Mouse (Mus musculus): Measurements from ENCODE around the gene Sipa1l3. TPM values are rescaled to one million over a fixed set of nuclear protein-coding genes. Genes with fewer than 3 reads are reported as not detected.
A peak's percentile ranks its signal among the peaks of the same experiment; 100 is the strongest.

Gene Sipa1l3
- polyA plus RNA-seq, 1 experiment, result 71.5 TPM

GRCm38 (mm10) chr7:29385791-29386190 is 132.7 kb downstream of the Sipa1l3 start:
- Histone ChIP-seq H3K27me3 (ENCODE audit: control insufficient read depth, insufficient read depth, low read length) (no peaks in the 10 kb centered on the region), H3K4me1 (ENCODE audit: control insufficient read depth, insufficient read depth, low read length) (no peaks in the 10 kb centered on the region), H3K4me3 (ENCODE audit: control insufficient read depth, low read depth, low read length) (no peak overlapping the region), H3K27ac (ENCODE audit: control insufficient read depth, insufficient read depth, low read depth, low read length) (no peak overlapping the region), H3K36me3 (ENCODE audit: control insufficient read depth, insufficient read depth, low read length) (no peaks in the 10 kb centered on the region)
- TF ChIP-seq CTCF (IDR thresholded peaks at IDR 0.05; ENCODE audit: control insufficient read depth, insufficient read depth, insufficient replicate concordance, low read depth, low read length) (no peak), POLR2A (IDR thresholded peaks at IDR 0.05; ENCODE audit: control insufficient read depth, low read depth, low read length) (no peak)

- Histone ChIP-seq H3K27me3 (ENCODE audit: control insufficient read depth, insufficient read depth, low read length) (no peaks in the 10 kb centered on the region), H3K27ac (ENCODE audit: control insufficient read depth, insufficient read depth, low read depth, low read length) (no peak overlapping the region), H3K36me3 (ENCODE audit: control insufficient read depth, insufficient read depth, low read length) (no peaks in the 10 kb centered on the region), H3K4me3 (ENCODE audit: control insufficient read depth, low read depth, low read length) (no peak overlapping the region), H3K4me1 (ENCODE audit: control insufficient read depth, insufficient read depth, low read length) (no peaks in the 10 kb centered on the region)
- TF ChIP-seq CTCF (IDR thresholded peaks at IDR 0.05; ENCODE audit: control insufficient read depth, insufficient read depth, insufficient replicate concordance, low read depth, low read length) (peak; percentile 87), POLR2A (IDR thresholded peaks at IDR 0.05; ENCODE audit: control insufficient read depth, low read depth, low read length) (no peak)
These were observed 135.2 kb downstream of the Sipa1l3 start for GRCm38 (mm10) chr7:29383255-29383654.

GRCm38 (mm10) chr7:29381466-29382040 is 136.9 kb downstream of the Sipa1l3 start:
- no peaks in the 10 kb centered on the region for H3K4me1 ChIP-seq (ENCODE audit: control insufficient read depth, insufficient read depth, low read length)
- no peaks in the 10 kb centered on the region for H3K27me3 ChIP-seq (ENCODE audit: control insufficient read depth, insufficient read depth, low read length)
- no peak for TF ChIP-seq CTCF (IDR thresholded peaks at IDR 0.05; ENCODE audit: control insufficient read depth, insufficient read depth, insufficient replicate concordance, low read depth, low read length)
- TF ChIP-seq POLR2A (IDR thresholded peaks at IDR 0.05; ENCODE audit: control insufficient read depth, low read depth, low read length), result no peak
- no peak overlapping the region for H3K27ac ChIP-seq (ENCODE audit: control insufficient read depth, insufficient read depth, low read depth, low read length)
- H3K4me3 ChIP-seq (ENCODE audit: control insufficient read depth, low read depth, low read length), result no peak overlapping the region
- H3K36me3 ChIP-seq (ENCODE audit: control insufficient read depth, insufficient read depth, low read length), result no peaks in the 10 kb centered on the region

DNA sequence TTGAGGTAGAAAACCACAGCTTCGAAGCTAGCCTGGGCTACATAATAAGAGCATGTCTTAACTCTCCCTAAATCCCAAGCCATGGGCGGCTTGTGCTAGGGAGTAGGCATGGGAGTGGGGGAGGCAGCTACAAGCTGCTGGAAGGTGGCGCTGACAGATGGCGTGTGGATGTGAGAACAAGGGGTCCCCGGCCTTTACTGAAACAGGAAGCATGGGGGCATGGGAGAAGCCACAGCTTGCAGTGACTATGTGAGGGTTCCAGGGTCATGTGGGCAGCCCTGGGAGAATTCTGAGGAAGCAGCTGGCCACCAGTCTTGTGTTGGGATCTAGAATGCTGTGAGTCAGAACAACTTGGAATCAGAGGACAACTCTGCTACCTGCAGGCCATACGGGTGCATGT is 144.4 kb downstream of the Sipa1l3 start:
- no peaks in the 10 kb centered on the region for H3K27me3 ChIP-seq (ENCODE audit: control insufficient read depth, insufficient read depth, low read length)
- H3K27ac ChIP-seq (ENCODE audit: control insufficient read depth, insufficient read depth, low read depth, low read length), result no peak overlapping the region
- H3K4me3 ChIP-seq (ENCODE audit: control insufficient read depth, low read depth, low read length), result no peak overlapping the region
- no peaks in the 10 kb centered on the region for H3K4me1 ChIP-seq (ENCODE audit: control insufficient read depth, insufficient read depth, low read length)
- no peak for TF ChIP-seq POLR2A (IDR thresholded peaks at IDR 0.05; ENCODE audit: control insufficient read depth, low read depth, low read length)
- TF ChIP-seq CTCF (IDR thresholded peaks at IDR 0.05; ENCODE audit: control insufficient read depth, insufficient read depth, insufficient replicate concordance, low read depth, low read length), result no peak
- H3K36me3 ChIP-seq (ENCODE audit: control insufficient read depth, insufficient read depth, low read length), result no peaks in the 10 kb centered on the region

DNA sequence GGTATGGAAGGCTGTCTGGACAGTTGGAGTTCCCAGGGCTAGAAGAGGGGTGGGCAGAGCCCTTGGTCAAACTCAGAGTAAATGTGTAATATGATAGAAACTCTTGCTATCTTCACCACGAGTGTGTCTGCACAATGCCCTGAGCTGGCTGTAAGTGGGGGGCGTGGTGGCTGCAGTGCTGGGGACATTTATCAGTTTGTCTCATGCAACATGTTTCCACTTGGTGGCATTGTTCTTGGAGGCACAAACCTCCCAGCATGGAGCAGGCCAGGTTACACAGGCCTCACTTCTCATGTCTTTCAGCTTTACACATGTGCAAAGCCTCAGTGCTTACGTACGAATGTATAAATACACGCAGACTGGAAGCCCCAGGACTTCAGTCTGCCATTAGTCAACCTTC is 146.3 kb downstream of the Sipa1l3 start:
- no peaks in the 10 kb centered on the region for H3K4me1 ChIP-seq (ENCODE audit: control insufficient read depth, insufficient read depth, low read length)
- no peak overlapping the region for H3K27ac ChIP-seq (ENCODE audit: control insufficient read depth, insufficient read depth, low read depth, low read length)
- no peaks in the 10 kb centered on the region for H3K27me3 ChIP-seq (ENCODE audit: control insufficient read depth, insufficient read depth, low read length)
- no peak overlapping the region for H3K4me3 ChIP-seq (ENCODE audit: control insufficient read depth, low read depth, low read length)
- TF ChIP-seq POLR2A (IDR thresholded peaks at IDR 0.05; ENCODE audit: control insufficient read depth, low read depth, low read length) (no peak), CTCF (IDR thresholded peaks at IDR 0.05; ENCODE audit: control insufficient read depth, insufficient read depth, insufficient replicate concordance, low read depth, low read length) (no peak)
- H3K36me3 ChIP-seq (ENCODE audit: control insufficient read depth, insufficient read depth, low read length), result no peaks in the 10 kb centered on the region

DNA sequence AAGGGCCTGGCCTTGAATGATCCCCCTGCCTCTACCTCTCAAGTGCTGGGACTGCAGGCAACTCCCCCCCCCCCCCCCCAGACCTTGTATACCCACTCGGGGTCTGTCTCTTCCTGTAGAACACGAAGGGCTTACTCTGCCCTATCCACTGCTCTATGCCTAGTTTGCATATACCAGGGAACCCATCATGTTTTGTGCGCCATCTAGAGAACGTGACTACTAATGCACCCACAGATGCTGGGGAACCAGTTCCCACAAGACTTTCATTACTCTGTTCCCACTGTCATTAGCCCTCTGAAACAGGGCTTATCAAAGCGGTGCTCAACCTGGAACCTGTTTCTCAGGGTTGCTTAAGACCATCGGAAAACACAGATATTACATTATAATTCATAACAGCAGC is 148.4 kb downstream of the Sipa1l3 start:
- Histone ChIP-seq H3K27ac (ENCODE audit: control insufficient read depth, insufficient read depth, low read depth, low read length) (no peak overlapping the region), H3K27me3 (ENCODE audit: control insufficient read depth, insufficient read depth, low read length) (no peaks in the 10 kb centered on the region), H3K4me3 (ENCODE audit: control insufficient read depth, low read depth, low read length) (no peak overlapping the region), H3K4me1 (ENCODE audit: control insufficient read depth, insufficient read depth, low read length) (no peaks in the 10 kb centered on the region), H3K36me3 (ENCODE audit: control insufficient read depth, insufficient read depth, low read length) (no peaks in the 10 kb centered on the region)
- TF ChIP-seq CTCF (IDR thresholded peaks at IDR 0.05; ENCODE audit: control insufficient read depth, insufficient read depth, insufficient replicate concordance, low read depth, low read length) (no peak), POLR2A (IDR thresholded peaks at IDR 0.05; ENCODE audit: control insufficient read depth, low read depth, low read length) (no peak)

- Histone ChIP-seq H3K36me3 (ENCODE audit: control insufficient read depth, insufficient read depth, low read length) (no peaks in the 10 kb centered on the region), H3K27me3 (ENCODE audit: control insufficient read depth, insufficient read depth, low read length) (no peaks in the 10 kb centered on the region), H3K4me3 (ENCODE audit: control insufficient read depth, low read depth, low read length) (no peak overlapping the region), H3K4me1 (ENCODE audit: control insufficient read depth, insufficient read depth, low read length) (no peaks in the 10 kb centered on the region), H3K27ac (ENCODE audit: control insufficient read depth, insufficient read depth, low read depth, low read length) (no peak overlapping the region)
- TF ChIP-seq CTCF (IDR thresholded peaks at IDR 0.05; ENCODE audit: control insufficient read depth, insufficient read depth, insufficient replicate concordance, low read depth, low read length) (no peak), POLR2A (IDR thresholded peaks at IDR 0.05; ENCODE audit: control insufficient read depth, low read depth, low read length) (no peak)
These were observed 150.5 kb downstream of the Sipa1l3 start for GRCm38 (mm10) chr7:29368004-29368320.

Measured in testis, adult 2 months (tissue).